Mouse (Mus musculus) B cell, adult 62 days (primary cell): ENCODE data around the gene Scgb2b7. TPM values are rescaled to one million over a fixed set of nuclear protein-coding genes. Genes with fewer than 3 reads are reported as not detected.

Source experiments
- total RNA-seq: library from RNA; stranded (reverse); gene quantifications from 4 replicates; pipeline ENCODE4 v1.2.4, GENCODE M21; 2023

The Scgb2b7 gene
- not detected in 4 replicates for total RNA-seq

GRCm38 (mm10) chr7:31705657-31706056, at the start of gene Scgb2b7:
Gene Scgb2b7, minus strand, starts transcription at chr7:31705757.

DNA sequence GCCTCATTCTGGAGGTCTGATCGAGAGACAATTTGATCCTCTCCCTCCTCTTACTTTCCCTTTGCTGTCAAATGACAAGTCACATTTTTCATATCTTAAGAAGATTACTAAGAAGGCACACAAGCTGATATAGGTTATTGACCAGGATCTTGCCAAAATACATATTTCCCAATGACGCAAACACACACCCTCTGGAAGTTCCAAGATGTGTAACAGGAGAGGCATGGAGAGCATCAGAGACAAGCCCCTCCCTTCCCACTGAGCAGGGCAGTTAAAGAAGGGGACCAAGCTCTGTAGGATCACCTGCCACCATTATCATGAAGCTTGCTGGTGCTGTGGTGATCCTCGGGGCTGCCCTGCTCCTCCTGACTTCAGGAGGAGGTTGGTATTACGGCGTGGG, 6.8 kb upstream of the Scgb2b7 start, which contains the start of gene Scgb1b7:
Gene Scgb1b7 (plus strand): TSS at position 301 of the 400 bp plus-strand sequence.

Other genes starting within 250 kb of the Scgb2b7 start
- not detected in 4 replicates for gene Scgb1b7, start 6.9 kb upstream of the Scgb2b7 start, total RNA-seq